Mouse (Mus musculus): ENCODE measurements around the gene Prss36.

Prss36 gene

GRCm38 (mm10) chr7:127899997-127900396, 46.5 kb downstream of the Prss36 start:
- DNase-seq = no peak

DNA sequence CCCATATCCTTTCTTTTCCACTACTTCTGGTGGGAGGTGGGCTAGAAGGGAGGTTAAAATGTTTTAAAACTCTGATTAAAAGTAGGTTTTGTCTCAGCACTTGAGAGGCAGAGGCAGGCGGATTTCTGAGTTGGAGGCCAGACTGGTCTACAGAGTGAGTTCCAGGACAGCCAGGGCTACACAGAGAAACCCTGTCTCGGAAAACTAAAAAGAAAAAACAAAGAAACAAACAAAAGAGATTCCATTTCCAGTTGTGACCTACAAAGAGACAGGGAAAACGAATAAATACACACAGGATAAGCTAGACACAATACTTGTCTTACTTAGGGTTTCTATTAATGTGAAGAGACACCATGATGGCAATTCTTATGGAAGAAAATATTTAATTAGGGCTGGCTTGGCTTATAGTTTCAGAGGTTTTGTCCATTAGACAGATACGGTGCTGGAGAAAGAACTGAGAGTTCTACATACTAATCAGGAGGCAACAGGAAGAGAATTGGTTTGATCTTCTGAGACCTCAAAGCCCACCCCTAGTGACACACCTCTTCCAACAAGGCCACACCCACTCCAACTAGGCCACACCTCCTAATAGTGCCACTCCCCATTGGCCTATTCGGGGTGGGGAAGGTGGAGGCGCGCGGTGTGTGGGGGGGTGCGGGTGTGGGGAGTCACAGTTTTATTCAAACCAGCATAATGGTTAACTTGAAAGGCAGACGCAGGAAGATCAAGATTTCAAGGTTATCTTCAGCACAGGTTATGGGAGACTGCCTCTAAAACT, 48.2 kb downstream of the Prss36 start:
- DNase-seq = no peak

- DNase-seq = no peak
Measured at GRCm38 (mm10) chr7:127897542-127897941, 49.0 kb downstream of the Prss36 start.

- DNase-seq = peak; percentile 85
Measured at GRCm38 (mm10) chr7:127896384-127896783, 50.1 kb downstream of the Prss36 start.

- DNase-seq = peak; percentile 53
Measured at GRCm38 (mm10) chr7:127895891-127896290, 50.6 kb downstream of the Prss36 start.

DNA sequence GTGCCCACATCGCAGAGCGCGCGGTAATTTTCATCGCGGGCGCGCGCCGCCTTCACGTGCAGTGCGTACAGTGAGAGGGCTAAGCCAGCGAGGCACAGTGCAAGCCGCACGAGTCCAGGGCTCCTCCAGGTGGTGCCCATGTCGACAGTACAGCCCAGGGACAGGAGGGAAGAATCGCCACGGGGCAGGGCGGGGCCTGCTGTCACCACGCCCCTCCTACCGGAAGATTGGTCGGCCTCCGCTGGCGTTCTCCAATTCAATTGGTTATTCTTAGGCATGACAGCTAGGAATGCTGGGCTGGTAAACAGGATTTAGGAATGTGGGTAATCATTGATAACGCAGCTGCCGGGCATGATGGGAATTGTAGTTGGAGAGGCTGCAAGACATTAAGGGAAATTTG, 51.1 kb downstream of the Prss36 start, which contains the start of the genes Gm21974 and Vkorc1:
TSS of gene Gm21974 (minus strand) at position 13 of the 400 bp plus-strand sequence.
TSS of gene Vkorc1 (minus strand) at position 176 of the 400 bp plus-strand sequence.
- peak; percentile 99 for DNase-seq

- DNase-seq = peak; percentile 54
Measured at GRCm38 (mm10) chr7:127894480-127894879, 52.0 kb downstream of the Prss36 start.

- DNase-seq = no peak
Measured at GRCm38 (mm10) chr7:127890798-127891197, 55.7 kb downstream of the Prss36 start, which contains the start of gene Prss53. Gene Prss53, minus strand, starts transcription at chr7:127890970.

DNA sequence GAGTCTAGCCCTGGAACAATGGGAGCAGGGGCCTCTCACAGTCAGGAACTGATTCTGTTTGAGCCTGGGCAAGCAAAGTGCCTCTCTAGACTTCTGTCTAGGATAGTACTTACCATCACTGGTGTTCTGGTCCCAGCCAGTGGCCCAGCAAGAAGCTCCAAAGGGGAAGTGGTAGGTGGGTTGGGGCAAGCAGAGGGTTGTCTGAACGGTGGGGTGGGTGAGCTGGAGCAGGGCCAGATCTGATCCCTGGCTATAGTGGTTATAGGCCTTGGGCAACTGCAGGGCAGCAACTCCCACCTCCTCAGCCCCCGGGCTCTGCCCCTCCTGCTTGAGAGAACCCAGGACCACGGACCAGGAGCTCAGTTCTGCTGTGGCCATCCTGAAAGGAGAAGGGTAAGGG, 57.7 kb downstream of the Prss36 start:
- no peak for DNase-seq

GRCm38 (mm10) chr7:127887781-127888180, 58.7 kb downstream of the Prss36 start:
- DNase-seq = no peak

DNA sequence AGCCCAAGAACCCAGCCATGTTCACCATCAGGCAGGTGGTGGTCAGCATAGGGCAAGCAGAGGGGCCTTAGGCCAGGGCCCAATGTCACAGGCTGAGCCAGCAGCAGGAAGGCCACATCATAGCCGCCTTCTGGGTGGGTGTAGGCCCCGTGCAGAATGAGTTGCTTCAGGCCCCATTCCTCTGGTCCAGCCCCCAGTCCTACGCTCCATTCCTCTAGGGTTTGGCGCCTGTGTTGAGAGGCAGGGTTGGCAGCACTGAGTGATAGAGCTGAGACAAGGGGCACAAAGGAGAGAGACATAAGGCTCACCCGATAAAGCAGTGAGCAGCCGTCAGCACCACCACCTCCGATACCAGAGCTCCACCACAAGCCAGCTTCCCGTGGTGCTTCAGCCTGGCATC, 59.3 kb downstream of the Prss36 start:
- no peak for DNase-seq

DNA sequence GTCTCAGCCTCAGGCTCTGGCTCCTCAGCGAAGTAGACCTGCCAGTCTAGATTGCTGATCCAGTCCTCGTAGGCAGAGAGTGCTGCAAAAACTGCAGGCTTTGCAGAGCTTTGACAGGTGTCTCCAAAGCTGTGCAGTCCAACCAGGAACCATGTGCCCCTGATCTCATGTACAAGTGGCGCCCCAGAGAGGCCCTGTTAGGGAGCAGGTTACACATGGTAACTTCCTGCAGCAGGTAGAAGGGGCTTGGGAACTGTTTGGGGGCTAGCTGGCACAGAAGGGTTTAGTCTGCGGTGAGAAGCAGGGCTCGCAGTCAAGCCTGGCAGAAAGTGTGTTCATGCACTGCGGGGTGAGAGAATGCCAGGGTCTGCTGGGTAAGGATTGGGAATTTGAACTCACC, 60.0 kb downstream of the Prss36 start:
- DNase-seq = no peak

DNA sequence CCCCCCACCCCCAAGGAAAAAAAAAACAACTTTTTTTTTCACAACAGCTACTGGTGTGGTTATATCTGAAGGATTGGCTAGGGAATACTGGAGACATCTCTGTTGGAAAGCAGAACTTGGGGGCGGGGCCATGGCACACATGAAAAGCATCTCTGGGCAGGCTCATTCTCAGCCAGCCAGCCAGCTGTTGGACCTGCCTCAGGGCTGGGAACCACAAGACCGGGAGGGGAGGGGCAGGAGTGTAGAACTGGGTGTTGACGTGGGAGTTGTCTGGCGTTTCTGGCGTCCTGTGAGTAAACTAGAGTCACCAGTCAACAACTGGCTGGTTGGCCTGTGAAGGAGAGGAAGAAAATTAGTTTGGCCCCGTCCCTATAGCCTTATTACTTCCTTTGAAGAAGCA, 60.6 kb downstream of the Prss36 start:
- DNase-seq = no peak
